Mouse (Mus musculus) left cerebral cortex, postnatal 14 days (tissue): ENCODE data around the gene Gm20671. TPM values are rescaled to one million over a fixed set of nuclear protein-coding genes. Genes with fewer than 3 reads are reported as not detected.
"Not testable (repeated sequence)": the region's sequence is repeated elsewhere in the genome, so short reads cannot be mapped to it uniquely, and the experiment has no call there.

ENCODE experiments used
- DNase-seq, 2 experiments: peaks; one replicate each; pipeline ENCODE4 v3.0.0; 2021 to 2022; ENCODE audit warnings: low spot score in 2 of 2, mixed read lengths in 1 of 2
- intact Hi-C: fragments of 180-260 bp; cut with DNase I; formaldehyde crosslinking; loops from one replicate; pipeline ENCODE4 v1.15.1; 2025
- total RNA-seq, 2 experiments: library from RNA; stranded (reverse); gene quantifications; 2 replicates each; pipeline ENCODE4 v1.2.3; 2021

Gene Gm20671
- total RNA-seq, 2 experiments from 2014 or later: not detected

GRCm38 (mm10) chr5:32820471-32820870, 6.4 kb downstream of the Gm20671 start:
- intact Hi-C loops: no loop called here
- peak in 1 of 2 experiments; percentile 19 for DNase-seq

GRCm38 (mm10) chr5:32815396-32815795, 11.5 kb downstream of the Gm20671 start:
- no peak for DNase-seq
- intact Hi-C loops: no loop called here

- intact Hi-C loops, DNase-seq: not testable (repeated sequence)
Observed at GRCm38 (mm10) chr5:32786454-32786853, 40.5 kb downstream of the Gm20671 start.

- intact Hi-C loops: no loop called here
- DNase-seq: peak; percentile 96 to 97
Observed at GRCm38 (mm10) chr5:32785313-32785915, 41.5 kb downstream of the Gm20671 start, which contains the start of gene Pisd. Pisd (minus strand) TSS chr5:32785646.

GRCm38 (mm10) chr5:32784726-32785125, 42.2 kb downstream of the Gm20671 start:
- no peak for DNase-seq
- intact Hi-C loops: no loop called here

GRCm38 (mm10) chr5:32781596-32781995, 45.3 kb downstream of the Gm20671 start:
- intact Hi-C loops: no loop called here
- DNase-seq: no peak

GRCm38 (mm10) chr5:32778168-32778567, 48.7 kb downstream of the Gm20671 start:
- DNase-seq: no peak
- intact Hi-C loops: no loop called here

- DNase-seq: no peak
- intact Hi-C loops: no loop called here
Observed at GRCm38 (mm10) chr5:32772361-32772760, 54.5 kb downstream of the Gm20671 start.

- intact Hi-C loops: no loop called here
- no peak for DNase-seq
Observed at GRCm38 (mm10) chr5:32767636-32768373, 59.1 kb downstream of the Gm20671 start.

GRCm38 (mm10) chr5:32767004-32767403, 59.9 kb downstream of the Gm20671 start:
- intact Hi-C loops: no loop called here
- no peak for DNase-seq

- intact Hi-C loops: no loop called here
- DNase-seq: no peak
Observed at GRCm38 (mm10) chr5:32761566-32762140, 65.3 kb downstream of the Gm20671 start.

GRCm38 (mm10) chr5:32760787-32761186, 66.1 kb downstream of the Gm20671 start:
- DNase-seq: no peak
- intact Hi-C loops: no loop called here

GRCm38 (mm10) chr5:32760352-32760751, 66.6 kb downstream of the Gm20671 start:
- intact Hi-C loops, DNase-seq: not testable (repeated sequence)

GRCm38 (mm10) chr5:32759662-32760061, 67.2 kb downstream of the Gm20671 start:
- DNase-seq: no peak

GRCm38 (mm10) chr5:32756141-32756540, 70.8 kb downstream of the Gm20671 start:
- intact Hi-C loops: no loop called here

More at GRCm38 (mm10) chr5:32759662-32760061, 67.2 kb downstream of the Gm20671 start:
- intact Hi-C loops: no loop called here

GRCm38 (mm10) chr5:32751736-32752135, 75.2 kb downstream of the Gm20671 start:
- intact Hi-C loops: no loop called here
- DNase-seq: peak in 1 of 2 experiments; percentile 22

More at GRCm38 (mm10) chr5:32756141-32756540, 70.8 kb downstream of the Gm20671 start:
- no peak for DNase-seq

- no peak for DNase-seq
- intact Hi-C loops: no loop called here
Observed at GRCm38 (mm10) chr5:32748936-32749335, 78.0 kb downstream of the Gm20671 start.

GRCm38 (mm10) chr5:32747650-32748375, 79.1 kb downstream of the Gm20671 start:
- intact Hi-C loops: loop anchor here (1.0 kb wide), 1 partner anchor 34 kb away; no protein-coding TSS in a partner anchor
- peak; percentile 65 to 73 for DNase-seq

GRCm38 (mm10) chr5:32745705-32746655, 80.9 kb downstream of the Gm20671 start:
- DNase-seq: peak; percentile 58 to 59
- intact Hi-C loops: no loop called here
